Mouse (Mus musculus) heart, embryonic 11.5 days (tissue): ENCODE results near the gene Fkbp15. TPM values are rescaled to one million over a fixed set of nuclear protein-coding genes. Genes with fewer than 3 reads are reported as not detected.
A peak's percentile ranks its signal among the peaks of the same experiment; 100 is the strongest.

Source experiments
- ATAC-seq: fragments of 200-750 bp; cut with Nextera tagmentation; replicated peaks from 2 replicates; pipeline ENCODE4 v1.8.0; 2017; ENCODE audit warnings: moderate library complexity; ENCODE audit not compliant: insufficient number of reproducible peaks, low FRiP score, low TSS enrichment
- H3K27ac ChIP-seq: fragments of 300-500 bp; sonication (generic); 2 replicates; pipeline ENCODE4 v1.5.1; 2014; ENCODE audit warnings: mild to moderate bottlenecking, low read depth, low read length
- H3K27me3 ChIP-seq: fragments of 300-500 bp; sonication (generic); 2 replicates; pipeline ENCODE4 v1.6.1; 2014; ENCODE audit warnings: mild to moderate bottlenecking, low read length, mixed read lengths; ENCODE audit not compliant: control insufficient read depth, insufficient read depth
- H3K36me3 ChIP-seq: fragments of 300-500 bp; sonication (generic); 2 replicates; pipeline ENCODE4 v1.6.1; 2014; ENCODE audit warnings: mild to moderate bottlenecking, low read length, moderate library complexity, mixed read lengths; ENCODE audit not compliant: control insufficient read depth, insufficient read depth
- H3K4me1 ChIP-seq: fragments of 300-500 bp; sonication (generic); 2 replicates; pipeline ENCODE4 v1.6.1; 2014; ENCODE audit warnings: low read length; ENCODE audit not compliant: control insufficient read depth, insufficient read depth
- H3K4me2 ChIP-seq: fragments of 300-500 bp; sonication (generic); 2 replicates; pipeline ENCODE4 v1.6.1; 2014; ENCODE audit warnings: mild to moderate bottlenecking, moderate library complexity
- H3K4me3 ChIP-seq: fragments of 300-500 bp; sonication (generic); 2 replicates; pipeline ENCODE4 v1.5.1; 2014; ENCODE audit warnings: low read depth, low read length
- H3K9ac ChIP-seq: fragments of 300-500 bp; sonication (generic); 2 replicates; pipeline ENCODE4 v1.6.1; 2014; ENCODE audit warnings: mild to moderate bottlenecking, low read depth, low read length, moderate library complexity
- H3K9me3 ChIP-seq: fragments of 300-500 bp; sonication (generic); replicated peaks from 2 replicates; pipeline ENCODE4 v1.6.1; 2016; ENCODE audit warnings: low read length; ENCODE audit not compliant: control insufficient read depth
- WGBS: fragments of 180-500 bp; shearing (Covaris S2); extraction: QIAGEN DNeasy Blood & Tissue Kit; methylation state at CpG from one replicate; pipeline ENCODE4 v1.1.7; 2014; ENCODE audit not compliant: insufficient replicate concordance; 5-methylcytosine and 5-hydroxymethylcytosine counted together
- polyA plus RNA-seq: library from polyadenylated mRNA; unstranded; fragments of >200 nt; fragmentation: Nextera tagmentation; extraction: Ambion mirVana; gene quantifications from 2 replicates; pipeline ENCODE4 v1.2.1, GENCODE M21; 2014

Fkbp15 gene
- polyA plus RNA-seq, 1 experiment from 2014 or later, result 15.9 TPM

DNA sequence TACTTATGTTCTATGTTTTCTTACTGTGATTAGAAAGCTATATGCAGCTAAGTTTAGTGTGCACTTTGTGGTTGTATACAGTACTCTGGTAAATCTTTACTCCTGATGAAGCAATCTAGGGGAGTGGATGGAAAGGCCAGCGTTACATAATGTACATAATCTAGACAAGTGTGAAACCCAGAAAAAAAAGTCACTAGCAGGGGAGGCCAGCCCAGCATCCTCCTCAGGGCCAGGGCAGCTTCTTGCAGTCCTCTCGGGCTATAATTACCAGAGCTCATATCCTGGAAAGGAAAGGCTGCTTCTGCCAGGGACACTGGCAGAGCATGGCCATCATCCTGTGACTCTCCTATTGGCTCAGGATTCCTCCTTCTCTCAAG is 12.0 kb downstream of the Fkbp15 start:
- H3K27me3 ChIP-seq, result no peaks in the 10 kb centered on the region
- H3K4me1 ChIP-seq, result no peaks in the 10 kb centered on the region
- H3K9ac ChIP-seq, result no peak overlapping the region
- no peaks in the 10 kb centered on the region for H3K9me3 ChIP-seq
- peaks cover 14% of the 10 kb centered on the region for H3K36me3 ChIP-seq
- H3K27ac ChIP-seq, result peak overlapping the region; percentile 16
- WGBS, result 39% methylated on average over 2 of the region's 2 CpGs
- H3K4me2 ChIP-seq, result 0 out of 2 replicates have a peak overlapping the region, but pooled peaks have one; percentile 7
- no peak overlapping the region for H3K4me3 ChIP-seq
- ATAC-seq, result no peak

DNA sequence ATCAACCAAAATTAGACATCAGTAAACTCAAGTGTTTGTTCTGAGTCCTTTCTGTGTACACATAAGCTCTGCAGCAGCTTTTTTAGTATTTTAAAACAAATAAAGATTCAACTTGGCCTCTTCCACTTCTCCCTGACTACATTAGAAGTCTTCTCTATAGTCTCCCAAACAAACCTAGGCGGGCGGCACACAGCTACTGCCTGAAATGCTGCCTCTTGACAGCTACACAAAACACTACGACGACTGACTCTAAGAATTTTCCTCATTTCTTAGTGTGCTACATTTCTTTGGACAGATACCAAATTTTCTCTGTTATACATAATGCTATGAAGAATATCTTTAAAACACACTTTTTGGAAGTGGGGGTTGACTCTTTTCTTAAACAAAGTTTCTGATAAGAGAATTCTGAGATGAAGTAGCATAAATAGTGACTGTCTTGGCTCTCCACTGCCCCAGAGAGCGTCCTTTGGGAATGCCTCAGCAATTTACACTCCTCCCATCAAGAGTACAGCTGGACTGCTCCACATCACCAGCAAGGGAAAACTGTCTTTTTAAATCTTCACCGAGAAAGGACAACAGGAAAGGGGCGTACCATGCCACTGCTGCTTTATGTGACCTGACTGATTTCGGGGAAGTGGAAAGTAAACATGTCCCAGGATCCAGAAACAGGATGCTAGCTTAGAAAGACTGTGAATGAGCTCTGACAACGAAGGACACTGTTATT is 12.6 kb downstream of the Fkbp15 start:
- Histone ChIP-seq H3K9ac (no peak overlapping the region), H3K4me1 (no peaks in the 10 kb centered on the region), H3K4me2 (0 out of 2 replicates have a peak overlapping the region, but pooled peaks have one; percentile 7), H3K27me3 (no peaks in the 10 kb centered on the region), H3K4me3 (no peak overlapping the region), H3K36me3 (peaks cover 14% of the 10 kb centered on the region), H3K27ac (peak overlapping the region; percentile 54), H3K9me3 (no peaks in the 10 kb centered on the region)
- peak; percentile 65 for ATAC-seq
- 50% methylated on average over 9 of the region's 9 CpGs for WGBS

- H3K9me3 ChIP-seq, result no peaks in the 10 kb centered on the region
- H3K4me1 ChIP-seq, result no peaks in the 10 kb centered on the region
- no peak overlapping the region for H3K4me2 ChIP-seq
- no peak overlapping the region for H3K4me3 ChIP-seq
- peaks cover 10% of the 10 kb centered on the region for H3K36me3 ChIP-seq
- 80% methylated on average over 4 of the region's 4 CpGs for WGBS
- H3K27me3 ChIP-seq, result no peaks in the 10 kb centered on the region
- H3K9ac ChIP-seq, result no peak overlapping the region
- no peak overlapping the region for H3K27ac ChIP-seq
- no peak for ATAC-seq
These were observed 14.5 kb downstream of the Fkbp15 start for GRCm38 (mm10) chr4:62345827-62346226.

DNA sequence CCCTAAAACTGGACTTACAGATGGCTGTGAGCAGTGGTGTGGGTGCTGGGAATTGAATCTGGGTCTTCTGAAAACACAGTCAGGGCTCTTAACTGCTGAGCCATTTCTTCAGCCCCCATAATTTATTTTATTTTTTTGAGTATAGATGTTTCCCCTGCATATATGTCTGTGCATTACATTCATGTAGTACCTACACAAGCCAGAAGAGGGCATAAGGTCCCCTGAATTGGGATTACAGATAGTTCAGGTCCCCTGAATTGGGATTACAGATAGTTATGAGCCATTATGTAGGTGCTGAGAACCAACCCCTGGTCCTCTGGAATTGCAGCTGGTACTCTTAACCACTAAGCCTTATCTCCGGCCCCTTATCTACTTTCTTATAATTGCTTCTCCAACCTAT is 16.3 kb downstream of the Fkbp15 start:
- ATAC-seq, result no peak
- peaks cover 13% of the 10 kb centered on the region for H3K36me3 ChIP-seq
- 70% methylated on average over 1 of the region's 1 CpGs for WGBS
- no peaks in the 10 kb centered on the region for H3K27me3 ChIP-seq
- no peak overlapping the region for H3K27ac ChIP-seq
- no peaks in the 10 kb centered on the region for H3K9me3 ChIP-seq
- no peak overlapping the region for H3K9ac ChIP-seq
- H3K4me3 ChIP-seq, result no peak overlapping the region
- H3K4me1 ChIP-seq, result no peaks in the 10 kb centered on the region
- no peak overlapping the region for H3K4me2 ChIP-seq

DNA sequence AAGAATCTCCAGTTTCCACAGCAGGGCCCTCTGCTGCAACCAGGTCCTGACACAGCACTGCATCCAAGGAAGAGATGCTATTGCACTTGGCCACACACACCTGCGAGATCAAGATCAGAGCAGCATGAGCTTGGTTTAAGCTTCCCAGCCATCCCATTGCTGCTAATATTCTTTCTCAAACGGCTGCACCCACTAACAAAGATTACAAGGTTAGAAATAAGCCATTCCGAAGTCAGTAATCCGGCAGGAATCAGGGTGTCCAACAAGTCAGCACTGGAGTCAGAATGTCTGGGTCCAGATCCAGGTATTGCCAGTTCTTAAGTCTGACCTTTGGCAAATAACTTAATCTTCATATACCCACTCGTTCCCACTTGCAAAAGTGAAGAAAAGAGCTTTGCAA is 21.8 kb downstream of the Fkbp15 start:
- Histone ChIP-seq H3K4me2 (no peak overlapping the region), H3K9ac (no peak overlapping the region), H3K27ac (no peak overlapping the region), H3K4me3 (no peak overlapping the region), H3K9me3 (no peaks in the 10 kb centered on the region), H3K36me3 (0 out of 2 replicates have a peak, but pooled peaks cover 4% of the 10 kb centered on the region), H3K4me1 (no peaks in the 10 kb centered on the region), H3K27me3 (no peaks in the 10 kb centered on the region)
- ATAC-seq, result no peak
- WGBS, result 87% methylated on average over 5 of the region's 5 CpGs

DNA sequence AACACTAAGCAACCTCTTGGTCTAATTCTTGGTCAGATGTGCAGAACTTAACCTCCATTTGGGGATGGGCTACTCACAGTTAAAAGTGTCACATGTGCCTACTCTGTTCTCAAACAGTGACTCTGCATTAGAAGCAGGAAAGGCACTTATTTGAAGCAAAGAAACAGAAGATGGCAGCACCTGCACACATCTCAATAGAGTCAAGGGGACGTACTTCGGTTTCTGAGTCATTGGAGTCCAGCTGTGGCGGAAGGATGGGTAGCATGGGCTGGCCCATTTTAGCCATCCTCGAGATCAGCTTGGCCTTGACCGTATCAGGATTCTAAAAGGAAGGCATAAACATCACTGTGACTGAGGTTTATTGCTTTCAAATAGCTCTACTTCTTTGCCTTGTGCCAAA is 28.4 kb downstream of the Fkbp15 start:
- no peak overlapping the region for H3K4me2 ChIP-seq
- no peaks in the 10 kb centered on the region for H3K4me1 ChIP-seq
- no peaks in the 10 kb centered on the region for H3K27me3 ChIP-seq
- no peak overlapping the region for H3K27ac ChIP-seq
- no peak overlapping the region for H3K9ac ChIP-seq
- peaks cover 10% of the 10 kb centered on the region; the same call in 1 of the 2 replicates for H3K36me3 ChIP-seq
- H3K9me3 ChIP-seq, result no peaks in the 10 kb centered on the region
- 81% methylated on average over 5 of the region's 5 CpGs for WGBS
- no peak for ATAC-seq
- no peak overlapping the region for H3K4me3 ChIP-seq

- H3K9ac ChIP-seq, result no peak overlapping the region
- 67% methylated on average over 6 of the region's 6 CpGs for WGBS
- no peak for ATAC-seq
These were observed 31.2 kb downstream of the Fkbp15 start for GRCm38 (mm10) chr4:62328941-62329660.

DNA sequence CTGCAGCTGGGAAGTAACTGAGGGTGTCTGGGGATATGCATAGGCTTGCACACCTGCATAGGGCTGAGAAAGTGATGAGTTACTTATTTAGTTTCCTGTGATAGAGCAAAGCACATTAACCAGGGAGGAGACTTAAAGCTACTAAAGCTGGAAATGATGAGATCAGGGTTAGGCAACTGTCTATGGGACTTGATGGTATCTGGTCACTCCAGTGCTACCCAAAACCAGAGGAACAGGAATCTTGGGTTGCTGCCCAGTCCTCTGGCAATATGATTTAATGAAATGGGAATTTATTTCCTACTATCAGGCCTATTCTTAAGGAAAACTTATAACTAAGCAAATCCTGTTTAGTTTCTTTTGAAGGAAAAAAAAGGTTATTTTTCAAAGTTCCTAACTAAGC is 34.2 kb downstream of the Fkbp15 start:
- ATAC-seq, result no peak
- peaks cover 16% of the 10 kb centered on the region for H3K36me3 ChIP-seq
- H3K4me1 ChIP-seq, result peaks cover 7% of the 10 kb centered on the region
- no peaks in the 10 kb centered on the region for H3K9me3 ChIP-seq
- H3K27ac ChIP-seq, result no peak overlapping the region
- H3K4me3 ChIP-seq, result no peak overlapping the region
- H3K27me3 ChIP-seq, result no peaks in the 10 kb centered on the region
- no peak overlapping the region for H3K4me2 ChIP-seq
- no peak overlapping the region for H3K9ac ChIP-seq

More at GRCm38 (mm10) chr4:62328941-62329660, 31.2 kb downstream of the Fkbp15 start:
- peaks cover 7% of the 10 kb centered on the region for H3K4me1 ChIP-seq
- H3K27ac ChIP-seq, result no peak overlapping the region
- H3K4me3 ChIP-seq, result no peak overlapping the region
- H3K27me3 ChIP-seq, result no peaks in the 10 kb centered on the region
- peaks cover 10% of the 10 kb centered on the region; the same call in 1 of the 2 replicates for H3K36me3 ChIP-seq
- H3K9me3 ChIP-seq, result no peaks in the 10 kb centered on the region
- no peak overlapping the region for H3K4me2 ChIP-seq
